Mouse (Mus musculus): ENCODE measurements at regions not wholly inside any gene's neighbourhood (a gene's known extent, or its start where the extent isn't known, plus 50 kb on each side); places are given as distances from the start of the nearest gene placed in this dataset.

- no peak for TF ChIP-seq POLR2A (IDR thresholded peaks at IDR 0.05; ENCODE audit: insufficient read length, low read depth)
- TF ChIP-seq MAX (IDR thresholded peaks at IDR 0.05; ENCODE audit: low read depth), result no peak
- TF ChIP-seq USF1 (IDR thresholded peaks at IDR 0.05; ENCODE audit: low read depth), result no peak
- no peak for TF ChIP-seq TCF12 (IDR thresholded peaks at IDR 0.05; ENCODE audit: insufficient read depth, poor library complexity, severe bottlenecking)
- no peak for TF ChIP-seq MYOG (IDR thresholded peaks at IDR 0.05; ENCODE audit: control insufficient read depth in 1 of 3, insufficient read depth in 1 of 3, insufficient read length in 2 of 3, low read depth in 2 of 3)
- TF ChIP-seq MYOD1 (IDR thresholded peaks at IDR 0.05; ENCODE audit: control insufficient read depth in 1 of 3, insufficient read length in 2 of 3, low read depth in 2 of 3), result no peak
- TF ChIP-seq E2F4 (IDR thresholded peaks at IDR 0.05; ENCODE audit: insufficient read depth), result no peak
- TF ChIP-seq REST (IDR thresholded peaks at IDR 0.05; ENCODE audit: insufficient read depth, insufficient read length), result no peak
- no peak for TF ChIP-seq TCF3 (IDR thresholded peaks at IDR 0.05; ENCODE audit: insufficient read length, low read depth)
- no peak for TF ChIP-seq CEBPB (IDR thresholded peaks at IDR 0.05; ENCODE audit: insufficient read depth, poor library complexity, severe bottlenecking)
Observed at GRCm38 (mm10) chr14:60525979-60526378, 107.8 kb upstream of the Spata13 start.

All from myocyte (in vitro differentiated cells).